Mouse (Mus musculus): ENCODE measurements around the gene Pgam1.

DNA sequence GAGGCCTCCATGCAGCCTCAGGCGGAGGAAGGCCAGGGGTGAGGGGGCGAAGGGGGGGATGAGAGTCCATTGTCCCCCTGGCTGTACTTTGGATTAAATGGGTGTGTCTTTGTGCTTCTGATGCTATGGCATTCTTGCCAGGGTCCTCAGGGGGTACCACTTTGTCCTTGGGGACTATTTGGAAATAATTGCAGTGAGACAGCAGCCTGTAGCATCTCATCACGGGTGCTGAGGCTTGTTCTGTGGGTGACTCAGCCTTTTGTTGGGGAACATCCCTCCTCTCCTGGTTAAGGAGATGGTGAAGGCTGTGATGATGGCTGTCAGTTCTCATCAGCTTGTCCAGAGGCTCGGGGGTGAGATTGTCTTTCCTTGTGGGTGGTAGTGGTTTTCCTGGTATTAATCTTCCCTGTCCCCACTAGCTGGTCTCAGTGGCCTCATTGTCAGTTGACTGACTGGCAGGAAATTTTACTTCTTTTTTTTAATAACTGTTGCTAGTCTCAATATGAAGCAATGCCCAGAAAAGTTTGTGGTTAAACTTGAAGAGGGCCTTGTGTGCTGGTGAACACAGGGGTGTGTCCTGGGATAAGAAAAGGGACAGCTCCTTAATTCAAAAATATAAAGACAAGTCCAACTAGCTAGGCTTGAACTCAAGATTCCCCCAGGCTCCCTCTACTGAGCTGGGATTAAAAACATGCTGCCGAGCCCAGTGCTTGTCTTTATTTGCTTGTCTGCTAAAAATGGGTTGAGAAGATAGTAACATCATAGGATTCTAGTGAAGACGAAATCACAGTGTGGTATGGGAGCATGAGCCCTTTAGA, 2.3 kb downstream of the Pgam1 start:
- TF ChIP-seq CTCF (IDR thresholded peaks at IDR 0.05) (no peak), EP300 (IDR thresholded peaks at IDR 0.05) (no peak)
